ENCODE assay signal across 8 mouse cellular contexts in genomic region chr16:33464509-33465241, GRCm38 (mm10). TPM values are rescaled to one million over a fixed set of nuclear protein-coding genes. Genes with fewer than 3 reads are reported as not detected.
A peak's percentile ranks its signal among the peaks of the same experiment; 100 is the strongest.
DNase-seq lines count a peak whose midpoint lies in the region; ATAC-seq lines count a peak whose summit lies in the region.
"Had no signal": no experiment of that assay in that cellular context is flagged by ENCODE, and none has a peak within 500 bp of the region (broad histone marks: within the 10 kb centered on the region; RNA-seq: fewer than 3 reads in every experiment).

No protein-coding gene starts in this region.

- no peak overlapping the region for H3K9ac ChIP-seq in forebrain, embryonic 14.5 days (ENCODE audit: low read length)
- H3K9ac ChIP-seq in midbrain, embryonic 14.5 days (replicated peaks; ENCODE audit: low read length) = no peak overlapping the region
- no peak overlapping the region for H3K9ac ChIP-seq in intestine, embryonic 15.5 days

- 31% methylated on average over 4 of the region's 4 CpGs for WGBS in forebrain, embryonic 14.5 days
- 45% methylated on average over 4 of the region's 4 CpGs for WGBS in midbrain, embryonic 14.5 days
- 91% methylated on average over 4 of the region's 4 CpGs for WGBS in intestine, embryonic 15.5 days

- H3K36me3 ChIP-seq in forebrain, embryonic 14.5 days (ENCODE audit: control insufficient read depth, insufficient read depth, low read length) = peaks cover 9% of the 10 kb centered on the region; the same call in 1 of the 2 replicates
- H3K36me3 ChIP-seq in midbrain, embryonic 14.5 days (ENCODE audit: control insufficient read depth, insufficient read depth, low read length) = peaks cover 14% of the 10 kb centered on the region
- peaks cover 4% of the 10 kb centered on the region; the same call in 1 of the 2 replicates for H3K36me3 ChIP-seq in intestine, embryonic 15.5 days

- ATAC-seq in forebrain, embryonic 14.5 days = peak; percentile 93
- no peak for ATAC-seq in midbrain, embryonic 14.5 days (ENCODE audit: low FRiP score, low TSS enrichment)
- ATAC-seq in intestine, embryonic 15.5 days = no peak

- H3K4me3 ChIP-seq in forebrain, embryonic 14.5 days (ENCODE audit: low read depth, low read length) = no peak overlapping the region
- H3K4me3 ChIP-seq in midbrain, embryonic 14.5 days (replicated peaks; ENCODE audit: low read depth, low read length) = no peak overlapping the region
- no peak overlapping the region for H3K4me3 ChIP-seq in intestine, embryonic 15.5 days (replicated peaks)

- H3K4me2 ChIP-seq in forebrain, embryonic 14.5 days (ENCODE audit: low read length) = no peak overlapping the region
- no peak overlapping the region for H3K4me2 ChIP-seq in midbrain, embryonic 14.5 days (ENCODE audit: low read length)
- no peak overlapping the region for H3K4me2 ChIP-seq in intestine, embryonic 15.5 days (replicated peaks)

- peak overlapping the region; percentile 52; the same call in 1 of the 2 replicates for H3K27ac ChIP-seq in forebrain, embryonic 14.5 days (ENCODE audit: low read depth, low read length)
- H3K27ac ChIP-seq in midbrain, embryonic 14.5 days (replicated peaks; ENCODE audit: low read depth, low read length) = peak overlapping the region; percentile 70
- no peak overlapping the region for H3K27ac ChIP-seq in intestine, embryonic 15.5 days

- H3K4me1 ChIP-seq in forebrain, embryonic 14.5 days (ENCODE audit: control insufficient read depth, insufficient read depth, low read length) = peaks cover 18% of the 10 kb centered on the region
- H3K4me1 ChIP-seq in midbrain, embryonic 14.5 days (ENCODE audit: control insufficient read depth, insufficient read depth, low read length) = peaks cover 17% of the 10 kb centered on the region; the same call in 1 of the 2 replicates
- H3K4me1 ChIP-seq in intestine, embryonic 15.5 days (replicated peaks) = no peaks in the 10 kb centered on the region

- no peaks in the 10 kb centered on the region for H3K27me3 ChIP-seq in forebrain, embryonic 14.5 days (replicated peaks; ENCODE audit: control insufficient read depth, insufficient read depth, low read length)
- H3K27me3 ChIP-seq in midbrain, embryonic 14.5 days (ENCODE audit: control insufficient read depth, insufficient read depth, low read length) = no peaks in the 10 kb centered on the region
- H3K27me3 ChIP-seq in intestine, embryonic 15.5 days (replicated peaks) = no peaks in the 10 kb centered on the region

- peak; percentile 22 for DNase-seq in layer of hippocampus, adult 9-10 months (ENCODE audit: low spot score)
- no peak for DNase-seq in layer of hippocampus, postnatal 36 days
- peak; percentile 37 for DNase-seq in adipocyte (ENCODE audit: low spot score)
- peak; percentile 96 for DNase-seq in forebrain, embryonic 14.5 days (ENCODE audit: low spot score)
- DNase-seq in midbrain, embryonic 14.5 days = peak; percentile 86
- no peak for DNase-seq in urinary bladder, adult 2 months (ENCODE audit: low spot score)
- DNase-seq: cerebellum, adult 18-20 months had no signal

- H3K9me3 ChIP-seq in forebrain, embryonic 14.5 days (replicated peaks; ENCODE audit: control insufficient read depth, low read length) = no peaks in the 10 kb centered on the region
- H3K9me3 ChIP-seq in midbrain, embryonic 14.5 days (ENCODE audit: control insufficient read depth, low read length) = no peaks in the 10 kb centered on the region
- no peaks in the 10 kb centered on the region for H3K9me3 ChIP-seq in intestine, embryonic 15.5 days

RNA-seq across cellular contexts. Expression of gene Slc12a8, which starts 52.5 kb away (rescaled TPM):
- under 1 TPM; 0.37 to 0.88 TPM for total RNA-seq in layer of hippocampus, postnatal 36 days (2021)
- 0.67 and 1.2 TPM in 2 replicates for polyA plus RNA-seq in forebrain, embryonic 14.5 days (2014; fragmentation: Nextera tagmentation; extraction: Ambion mirVana)
- polyA plus RNA-seq in midbrain, embryonic 14.5 days (2014; fragmentation: Nextera tagmentation; extraction: Ambion mirVana) = 0.65 and 0.80 TPM in 2 replicates
- polyA plus RNA-seq in urinary bladder, adult 2 months (2012; rRNA removed) = 7.1 and 7.7 TPM in 2 replicates
- 6.2 and 7.2 TPM in 2 replicates for polyA plus RNA-seq in intestine, embryonic 15.5 days (2015; fragmentation: Nextera tagmentation; extraction: Ambion mirVana)

Comparison
In these comparisons a context has a peak if more than half of its experiments do, and no peak if none do; other contexts are left out.
1. DNase-seq: peak in layer of hippocampus, adult 9-10 months (single experiment), adipocyte (single experiment), forebrain, embryonic 14.5 days (single experiment) and midbrain, embryonic 14.5 days (single experiment); none in layer of hippocampus, postnatal 36 days (0 of 2) and urinary bladder, adult 2 months (single experiment).